Mouse (Mus musculus) gastrocnemius, postnatal 10 days (tissue): Measurements from ENCODE around the gene Zbtb26. TPM values are rescaled to one million over a fixed set of nuclear protein-coding genes. Genes with fewer than 3 reads are reported as not detected.

Experiments used
- total RNA-seq, 2 experiments: library from RNA; stranded (reverse); gene quantifications; 2 replicates each; pipeline ENCODE4 v1.2.3; 2021

Zbtb26 gene
- total RNA-seq, 2 experiments from 2014 or later: 2.5 to 4.4 TPM

Other genes starting within 250 kb of the Zbtb26 start
- gene Olfr366, start 231.6 kb downstream of the Zbtb26 start, total RNA-seq: not detected
- gene Olfr368, start 116.6 kb downstream of the Zbtb26 start, total RNA-seq: not detected
- 10 to 100 TPM; 21.6 to 26.2 TPM for gene Pdcl, start 83.8 kb downstream of the Zbtb26 start, total RNA-seq
- gene Rc3h2, start 20.2 kb downstream of the Zbtb26 start, total RNA-seq: 10 to 100 TPM; 33.2 to 42.5 TPM
- gene Zbtb6, start within 50 bp of the Zbtb26 start, total RNA-seq: 1 to 10 TPM; 4.4 to 4.7 TPM
- gene Rabgap1, start 144 bp upstream of the Zbtb26 start, total RNA-seq: 10 to 100 TPM; 32.5 to 40.7 TPM
- 1 to 10 TPM; 1.0 to 1.4 TPM for gene Gpr21, start 73.2 kb upstream of the Zbtb26 start, total RNA-seq